Mouse (Mus musculus): Measurements from ENCODE around the gene Gm20888. TPM values are rescaled to one million over a fixed set of nuclear protein-coding genes. Genes with fewer than 3 reads are reported as not detected.

Gm20888 gene
- polyA plus RNA-seq (2012; rRNA removed): not detected in 2 replicates

GRCm38 (mm10) chrY:70441582-70441981 is at the start of gene Gm20888:
Gm20888 (plus strand) TSS chrY:70441882.

Other genes starting within 250 kb of the Gm20888 start
- gene Gm21118, start 168.2 kb upstream of the Gm20888 start, polyA plus RNA-seq (2012; rRNA removed): not detected in 2 replicates
- not detected in 2 replicates for gene Gm29423, start 138.6 kb upstream of the Gm20888 start, polyA plus RNA-seq (2012; rRNA removed)
- gene Gm29644, start 138.5 kb upstream of the Gm20888 start, polyA plus RNA-seq (2012; rRNA removed): not detected in 2 replicates